Mouse (Mus musculus): ENCODE measurements at regions not wholly inside any gene's neighbourhood (a gene's known extent, or its start where the extent isn't known, plus 50 kb on each side); places are given as distances from the start of the nearest gene placed in this dataset.

GRCm38 (mm10) chr16:57823329-57823728 lies 68.8 kb upstream of the Col8a1 start:
- no peak for DNase-seq
- Histone ChIP-seq H3K27me3 (replicated peaks; ENCODE audit: control insufficient read depth, insufficient read depth, low read length) (no peaks in the 10 kb centered on the region), H3K36me3 (ENCODE audit: control insufficient read depth, insufficient read depth, low read length) (no peaks in the 10 kb centered on the region), H3K4me1 (ENCODE audit: control insufficient read depth, insufficient read depth, low read length) (no peaks in the 10 kb centered on the region), H3K27ac (ENCODE audit: insufficient read depth, low read depth, low read length) (no peak overlapping the region), H3K4me3 (ENCODE audit: insufficient read depth, low read depth, low read length) (no peak overlapping the region)
- no peak for TF ChIP-seq POLR2A (IDR thresholded peaks at IDR 0.05; ENCODE audit: low read depth, low read length)
- TF ChIP-seq CTCF (conservative IDR thresholded peaks at IDR 0.05; ENCODE audit: insufficient read depth, insufficient read length, low read depth, low read length) = no peak
- WGBS = 23% methylated on average over 3 of the region's 3 CpGs

GRCm38 (mm10) chr16:57845416-57845815 lies 90.9 kb upstream of the Col8a1 start:
- TF ChIP-seq CTCF (conservative IDR thresholded peaks at IDR 0.05; ENCODE audit: insufficient read depth, insufficient read length, low read depth, low read length) (no peak), POLR2A (IDR thresholded peaks at IDR 0.05; ENCODE audit: low read depth, low read length) (no peak)
- Histone ChIP-seq H3K36me3 (ENCODE audit: control insufficient read depth, insufficient read depth, low read length) (no peaks in the 10 kb centered on the region), H3K4me3 (ENCODE audit: insufficient read depth, low read depth, low read length) (no peak overlapping the region), H3K27me3 (replicated peaks; ENCODE audit: control insufficient read depth, insufficient read depth, low read length) (no peaks in the 10 kb centered on the region), H3K27ac (ENCODE audit: insufficient read depth, low read depth, low read length) (no peak overlapping the region), H3K4me1 (ENCODE audit: control insufficient read depth, insufficient read depth, low read length) (no peaks in the 10 kb centered on the region)
- no peak for DNase-seq

- WGBS = 58% methylated on average over 3 of the region's 3 CpGs
- Histone ChIP-seq H3K4me1 (ENCODE audit: control insufficient read depth, insufficient read depth, low read length) (no peaks in the 10 kb centered on the region), H3K27me3 (replicated peaks; ENCODE audit: control insufficient read depth, insufficient read depth, low read length) (no peaks in the 10 kb centered on the region), H3K27ac (ENCODE audit: insufficient read depth, low read depth, low read length) (no peak overlapping the region), H3K4me3 (ENCODE audit: insufficient read depth, low read depth, low read length) (no peak overlapping the region), H3K36me3 (ENCODE audit: control insufficient read depth, insufficient read depth, low read length) (no peaks in the 10 kb centered on the region)
- no peak for TF ChIP-seq CTCF (conservative IDR thresholded peaks at IDR 0.05; ENCODE audit: insufficient read depth, insufficient read length, low read depth, low read length)
- no peak for TF ChIP-seq POLR2A (IDR thresholded peaks at IDR 0.05; ENCODE audit: low read depth, low read length)
- DNase-seq = no peak
These were observed 91.8 kb upstream of the Col8a1 start for GRCm38 (mm10) chr16:57846386-57846785.

- WGBS = 62% methylated on average over 2 of the region's 2 CpGs
- TF ChIP-seq POLR2A (IDR thresholded peaks at IDR 0.05; ENCODE audit: low read depth, low read length) (no peak), CTCF (conservative IDR thresholded peaks at IDR 0.05; ENCODE audit: insufficient read depth, insufficient read length, low read depth, low read length) (peak; percentile 18; the same call in 1 of the 2 replicates)
- Histone ChIP-seq H3K4me3 (ENCODE audit: insufficient read depth, low read depth, low read length) (no peak overlapping the region), H3K27me3 (replicated peaks; ENCODE audit: control insufficient read depth, insufficient read depth, low read length) (no peaks in the 10 kb centered on the region), H3K36me3 (ENCODE audit: control insufficient read depth, insufficient read depth, low read length) (no peaks in the 10 kb centered on the region), H3K27ac (ENCODE audit: insufficient read depth, low read depth, low read length) (no peak overlapping the region), H3K4me1 (ENCODE audit: control insufficient read depth, insufficient read depth, low read length) (no peaks in the 10 kb centered on the region)
- no peak for DNase-seq
These were observed 97.3 kb upstream of the Col8a1 start for GRCm38 (mm10) chr16:57851854-57852253.

GRCm38 (mm10) chr16:57852838-57853460 lies 98.4 kb upstream of the Col8a1 start:
- TF ChIP-seq POLR2A (IDR thresholded peaks at IDR 0.05; ENCODE audit: low read depth, low read length) (no peak), CTCF (conservative IDR thresholded peaks at IDR 0.05; ENCODE audit: insufficient read depth, insufficient read length, low read depth, low read length) (no peak)
- WGBS = 71% methylated on average over 3 of the region's 3 CpGs
- DNase-seq = no peak
- H3K36me3 ChIP-seq (ENCODE audit: control insufficient read depth, insufficient read depth, low read length) = no peaks in the 10 kb centered on the region
- no peak overlapping the region for H3K27ac ChIP-seq (ENCODE audit: insufficient read depth, low read depth, low read length)
- H3K4me3 ChIP-seq (ENCODE audit: insufficient read depth, low read depth, low read length) = no peak overlapping the region
- H3K27me3 ChIP-seq (replicated peaks; ENCODE audit: control insufficient read depth, insufficient read depth, low read length) = no peaks in the 10 kb centered on the region
- no peaks in the 10 kb centered on the region for H3K4me1 ChIP-seq (ENCODE audit: control insufficient read depth, insufficient read depth, low read length)

GRCm38 (mm10) chr16:57853751-57854150 lies 99.2 kb upstream of the Col8a1 start:
- H3K36me3 ChIP-seq (ENCODE audit: control insufficient read depth, insufficient read depth, low read length) = no peaks in the 10 kb centered on the region
- no peak overlapping the region for H3K4me3 ChIP-seq (ENCODE audit: insufficient read depth, low read depth, low read length)
- no peaks in the 10 kb centered on the region for H3K4me1 ChIP-seq (ENCODE audit: control insufficient read depth, insufficient read depth, low read length)
- H3K27me3 ChIP-seq (replicated peaks; ENCODE audit: control insufficient read depth, insufficient read depth, low read length) = no peaks in the 10 kb centered on the region
- TF ChIP-seq POLR2A (IDR thresholded peaks at IDR 0.05; ENCODE audit: low read depth, low read length) (no peak), CTCF (conservative IDR thresholded peaks at IDR 0.05; ENCODE audit: insufficient read depth, insufficient read length, low read depth, low read length) (no peak)
- H3K27ac ChIP-seq (ENCODE audit: insufficient read depth, low read depth, low read length) = no peak overlapping the region
- WGBS = 55% methylated on average over 3 of the region's 3 CpGs
- peak; percentile 10 for DNase-seq

GRCm38 (mm10) chr16:57857071-57857470 lies 102.5 kb upstream of the Col8a1 start:
- H3K27ac ChIP-seq (ENCODE audit: insufficient read depth, low read depth, low read length) = no peak overlapping the region
- DNase-seq = no peak
- WGBS = 74% methylated on average over 1 of the region's 1 CpGs
- H3K36me3 ChIP-seq (ENCODE audit: control insufficient read depth, insufficient read depth, low read length) = no peaks in the 10 kb centered on the region
- no peak overlapping the region for H3K4me3 ChIP-seq (ENCODE audit: insufficient read depth, low read depth, low read length)
- TF ChIP-seq CTCF (conservative IDR thresholded peaks at IDR 0.05; ENCODE audit: insufficient read depth, insufficient read length, low read depth, low read length) (no peak), POLR2A (IDR thresholded peaks at IDR 0.05; ENCODE audit: low read depth, low read length) (no peak)
- H3K27me3 ChIP-seq (replicated peaks; ENCODE audit: control insufficient read depth, insufficient read depth, low read length) = no peaks in the 10 kb centered on the region
- H3K4me1 ChIP-seq (ENCODE audit: control insufficient read depth, insufficient read depth, low read length) = no peaks in the 10 kb centered on the region

Data from kidney, adult 2 months (tissue).